Mouse (Mus musculus): ENCODE data around the gene Vtcn1. TPM values are rescaled to one million over a fixed set of nuclear protein-coding genes. Genes with fewer than 3 reads are reported as not detected.

Vtcn1 gene
- polyA plus RNA-seq, 1 experiment from 2014 or later, result 0.41 TPM

- no peaks in the 10 kb centered on the region for H3K36me3 ChIP-seq (ENCODE audit: control insufficient read depth, insufficient read depth, low read length)
- 64% methylated on average over 9 of the region's 9 CpGs for WGBS
- ATAC-seq (ENCODE audit: insufficient number of reproducible peaks, insufficient read depth, low FRiP score, low read depth), result no peak
- no peak overlapping the region for H3K9ac ChIP-seq (ENCODE audit: low read length)
- H3K4me2 ChIP-seq (ENCODE audit: low read length), result no peak overlapping the region
- no peak overlapping the region for H3K4me3 ChIP-seq (ENCODE audit: control insufficient read depth in 1 of 2, insufficient read depth in 1 of 2, low read depth in 1 of 2, low read length in 2 of 2)
- H3K4me1 ChIP-seq (ENCODE audit: control insufficient read depth in 2 of 2, insufficient read depth in 2 of 2, low read length in 2 of 2), result peaks cover 6 to 12% of the 10 kb centered on the region in 2 experiments; a peak in 3 of 4 replicates
- H3K9me3 ChIP-seq (ENCODE audit: control insufficient read depth, low read length), result no peaks in the 10 kb centered on the region
- no peak overlapping the region for H3K27ac ChIP-seq (replicated peaks in 1 of 2; ENCODE audit: control insufficient read depth in 1 of 2, insufficient read depth in 1 of 2, low read depth in 2 of 2, low read length in 2 of 2)
- H3K27me3 ChIP-seq (ENCODE audit: control insufficient read depth, insufficient read depth, low read length), result no peaks in the 10 kb centered on the region
These were observed 31.0 kb downstream of the Vtcn1 start for GRCm38 (mm10) chr3:100856050-100856815.

- Histone ChIP-seq H3K9me3 (ENCODE audit: control insufficient read depth, low read length) (no peaks in the 10 kb centered on the region), H3K4me1 (ENCODE audit: control insufficient read depth in 2 of 2, insufficient read depth in 2 of 2, low read length in 2 of 2) (peaks cover 6 to 12% of the 10 kb centered on the region in 2 experiments; a peak in 3 of 4 replicates), H3K36me3 (ENCODE audit: control insufficient read depth, insufficient read depth, low read length) (no peaks in the 10 kb centered on the region), H3K27ac (replicated peaks in 1 of 2; ENCODE audit: control insufficient read depth in 1 of 2, insufficient read depth in 1 of 2, low read depth in 2 of 2, low read length in 2 of 2) (no peak overlapping the region), H3K4me2 (ENCODE audit: low read length) (no peak overlapping the region), H3K27me3 (ENCODE audit: control insufficient read depth, insufficient read depth, low read length) (no peaks in the 10 kb centered on the region), H3K4me3 (ENCODE audit: control insufficient read depth in 1 of 2, insufficient read depth in 1 of 2, low read depth in 1 of 2, low read length in 2 of 2) (no peak overlapping the region), H3K9ac (ENCODE audit: low read length) (no peak overlapping the region)
- 81% methylated on average over 5 of the region's 5 CpGs for WGBS
- ATAC-seq (ENCODE audit: insufficient number of reproducible peaks, insufficient read depth, low FRiP score, low read depth), result no peak
These were observed 31.9 kb downstream of the Vtcn1 start for GRCm38 (mm10) chr3:100857139-100857538.

- no peak overlapping the region for H3K27ac ChIP-seq (replicated peaks in 1 of 2; ENCODE audit: control insufficient read depth in 1 of 2, insufficient read depth in 1 of 2, low read depth in 2 of 2, low read length in 2 of 2)
- peaks cover 6 to 12% of the 10 kb centered on the region in 2 experiments; a peak in 3 of 4 replicates for H3K4me1 ChIP-seq (ENCODE audit: control insufficient read depth in 2 of 2, insufficient read depth in 2 of 2, low read length in 2 of 2)
- no peak for ATAC-seq (ENCODE audit: insufficient number of reproducible peaks, insufficient read depth, low FRiP score, low read depth)
- no peak overlapping the region for H3K4me3 ChIP-seq (ENCODE audit: control insufficient read depth in 1 of 2, insufficient read depth in 1 of 2, low read depth in 1 of 2, low read length in 2 of 2)
- H3K27me3 ChIP-seq (ENCODE audit: control insufficient read depth, insufficient read depth, low read length), result no peaks in the 10 kb centered on the region
- WGBS, result 75% methylated on average over 5 of the region's 5 CpGs
- no peak overlapping the region for H3K4me2 ChIP-seq (ENCODE audit: low read length)
- no peak overlapping the region for H3K9ac ChIP-seq (ENCODE audit: low read length)
- no peaks in the 10 kb centered on the region for H3K36me3 ChIP-seq (ENCODE audit: control insufficient read depth, insufficient read depth, low read length)
- H3K9me3 ChIP-seq (ENCODE audit: control insufficient read depth, low read length), result no peaks in the 10 kb centered on the region
These were observed 33.2 kb downstream of the Vtcn1 start for GRCm38 (mm10) chr3:100858334-100859002.

- Histone ChIP-seq H3K4me1 (ENCODE audit: control insufficient read depth in 2 of 2, insufficient read depth in 2 of 2, low read length in 2 of 2) (peaks cover 6 to 12% of the 10 kb centered on the region in 2 experiments; a peak in 3 of 4 replicates), H3K4me3 (ENCODE audit: control insufficient read depth in 1 of 2, insufficient read depth in 1 of 2, low read depth in 1 of 2, low read length in 2 of 2) (no peak overlapping the region), H3K27me3 (ENCODE audit: control insufficient read depth, insufficient read depth, low read length) (no peaks in the 10 kb centered on the region), H3K36me3 (ENCODE audit: control insufficient read depth, insufficient read depth, low read length) (no peaks in the 10 kb centered on the region), H3K4me2 (ENCODE audit: low read length) (no peak overlapping the region), H3K9me3 (ENCODE audit: control insufficient read depth, low read length) (0 out of 2 replicates have a peak, but pooled peaks cover 3% of the 10 kb centered on the region), H3K27ac (replicated peaks in 1 of 2; ENCODE audit: control insufficient read depth in 1 of 2, insufficient read depth in 1 of 2, low read depth in 2 of 2, low read length in 2 of 2) (no peak overlapping the region), H3K9ac (ENCODE audit: low read length) (no peak overlapping the region)
- 87% methylated on average over 23 of the region's 23 CpGs for WGBS
- no peak for ATAC-seq (ENCODE audit: insufficient number of reproducible peaks, insufficient read depth, low FRiP score, low read depth)
These were observed 36.3 kb downstream of the Vtcn1 start for GRCm38 (mm10) chr3:100861307-100862303.

DNA sequence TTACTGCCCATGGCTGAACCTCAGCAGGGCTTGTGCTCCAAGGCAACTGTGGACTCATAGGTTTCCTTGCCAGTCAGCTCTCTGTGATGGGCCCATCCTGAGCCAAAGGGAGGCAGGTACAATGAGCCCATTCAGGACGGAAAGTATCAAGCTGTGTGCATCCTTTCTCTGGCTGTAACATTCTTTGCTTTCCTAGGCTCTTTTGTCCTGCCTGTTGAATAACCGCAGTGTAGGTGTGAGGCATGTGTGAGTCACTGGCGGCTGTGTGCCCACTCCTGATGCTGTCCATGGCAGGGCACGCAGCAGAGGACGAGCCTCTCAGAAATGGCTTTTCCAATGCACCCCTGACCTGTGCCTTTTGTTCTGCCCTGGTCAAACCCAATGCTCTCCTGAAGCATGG is 41.7 kb downstream of the Vtcn1 start:
- no peaks in the 10 kb centered on the region for H3K4me1 ChIP-seq (ENCODE audit: control insufficient read depth in 2 of 2, insufficient read depth in 2 of 2, low read length in 2 of 2)
- no peak overlapping the region for H3K27ac ChIP-seq (replicated peaks in 1 of 2; ENCODE audit: control insufficient read depth in 1 of 2, insufficient read depth in 1 of 2, low read depth in 2 of 2, low read length in 2 of 2)
- ATAC-seq (ENCODE audit: insufficient number of reproducible peaks, insufficient read depth, low FRiP score, low read depth), result no peak
- no peaks in the 10 kb centered on the region for H3K27me3 ChIP-seq (ENCODE audit: control insufficient read depth, insufficient read depth, low read length)
- H3K9me3 ChIP-seq (ENCODE audit: control insufficient read depth, low read length), result 0 out of 2 replicates have a peak, but pooled peaks cover 3% of the 10 kb centered on the region
- H3K4me2 ChIP-seq (ENCODE audit: low read length), result no peak overlapping the region
- H3K4me3 ChIP-seq (ENCODE audit: control insufficient read depth in 1 of 2, insufficient read depth in 1 of 2, low read depth in 1 of 2, low read length in 2 of 2), result no peak overlapping the region
- no peak overlapping the region for H3K9ac ChIP-seq (ENCODE audit: low read length)
- no peaks in the 10 kb centered on the region for H3K36me3 ChIP-seq (ENCODE audit: control insufficient read depth, insufficient read depth, low read length)
- WGBS, result 70% methylated on average over 5 of the region's 5 CpGs

DNA sequence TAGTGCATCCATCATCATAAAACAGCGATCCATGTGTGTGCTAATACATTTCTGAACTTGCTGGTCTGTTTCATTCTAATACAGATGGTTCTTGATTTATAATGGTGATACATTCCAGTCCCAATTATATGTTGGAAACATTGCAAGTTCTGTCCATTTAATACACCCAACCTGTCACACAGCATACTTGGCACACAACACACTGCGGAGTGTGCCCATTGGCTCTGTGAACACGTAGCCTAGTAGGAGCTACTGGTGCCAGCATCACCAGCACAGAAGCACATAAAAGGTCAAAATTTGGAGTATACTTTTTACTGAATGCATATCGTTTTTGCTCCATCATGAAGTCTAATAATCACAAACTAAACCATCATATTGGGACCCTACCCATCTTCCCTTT is 51.8 kb downstream of the Vtcn1 start:
- Histone ChIP-seq H3K9me3 (ENCODE audit: control insufficient read depth, low read length) (no peaks in the 10 kb centered on the region), H3K4me1 (ENCODE audit: control insufficient read depth in 2 of 2, insufficient read depth in 2 of 2, low read length in 2 of 2) (no peaks in the 10 kb centered on the region), H3K36me3 (ENCODE audit: control insufficient read depth, insufficient read depth, low read length) (no peaks in the 10 kb centered on the region), H3K9ac (ENCODE audit: low read length) (no peak overlapping the region), H3K4me3 (ENCODE audit: control insufficient read depth in 1 of 2, insufficient read depth in 1 of 2, low read depth in 1 of 2, low read length in 2 of 2) (no peak overlapping the region), H3K27me3 (ENCODE audit: control insufficient read depth, insufficient read depth, low read length) (no peaks in the 10 kb centered on the region), H3K27ac (replicated peaks in 1 of 2; ENCODE audit: control insufficient read depth in 1 of 2, insufficient read depth in 1 of 2, low read depth in 2 of 2, low read length in 2 of 2) (no peak overlapping the region), H3K4me2 (ENCODE audit: low read length) (no peak overlapping the region)
- no peak for ATAC-seq (ENCODE audit: insufficient number of reproducible peaks, insufficient read depth, low FRiP score, low read depth)
- 90% methylated on average over 4 of the region's 4 CpGs for WGBS

DNA sequence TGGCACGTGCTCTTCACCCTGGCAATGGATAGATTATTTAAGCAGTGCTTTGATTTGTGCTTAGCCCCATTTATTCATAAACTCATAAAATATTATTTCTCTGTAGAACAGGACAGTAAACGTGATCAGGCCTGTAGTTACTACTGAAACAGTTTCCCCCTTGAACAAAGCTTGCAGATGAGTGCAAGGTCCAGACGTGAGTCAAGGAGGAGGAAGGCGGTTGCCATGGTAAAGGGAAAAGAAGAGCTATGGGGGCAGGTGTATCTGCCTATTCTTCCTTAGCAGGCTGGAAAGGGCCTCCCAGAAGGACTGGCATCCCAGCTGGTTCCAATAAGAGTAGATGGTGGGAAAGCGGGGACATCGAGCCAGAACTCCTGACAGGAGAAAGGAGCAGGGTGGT is 56.1 kb downstream of the Vtcn1 start:
- Histone ChIP-seq H3K4me2 (ENCODE audit: low read length) (no peak overlapping the region), H3K4me3 (ENCODE audit: control insufficient read depth in 1 of 2, insufficient read depth in 1 of 2, low read depth in 1 of 2, low read length in 2 of 2) (no peak overlapping the region), H3K9me3 (ENCODE audit: control insufficient read depth, low read length) (no peaks in the 10 kb centered on the region), H3K27ac (replicated peaks in 1 of 2; ENCODE audit: control insufficient read depth in 1 of 2, insufficient read depth in 1 of 2, low read depth in 2 of 2, low read length in 2 of 2) (no peak overlapping the region), H3K27me3 (ENCODE audit: control insufficient read depth, insufficient read depth, low read length) (no peaks in the 10 kb centered on the region), H3K4me1 (ENCODE audit: control insufficient read depth in 2 of 2, insufficient read depth in 2 of 2, low read length in 2 of 2) (no peaks in the 10 kb centered on the region), H3K9ac (ENCODE audit: low read length) (no peak overlapping the region), H3K36me3 (ENCODE audit: control insufficient read depth, insufficient read depth, low read length) (no peaks in the 10 kb centered on the region)
- ATAC-seq (ENCODE audit: insufficient number of reproducible peaks, insufficient read depth, low FRiP score, low read depth), result no peak
- 79% methylated on average over 6 of the region's 6 CpGs for WGBS
